Mouse (Mus musculus): Measurements from ENCODE around the gene Irx5. TPM values are rescaled to one million over a fixed set of nuclear protein-coding genes. Genes with fewer than 3 reads are reported as not detected.

Gene Irx5
- polyA plus RNA-seq (2012; rRNA removed) = 0.18 and 0.53 TPM in 2 replicates

- peak; percentile 13 for DNase-seq
- TF ChIP-seq CTCF (IDR thresholded peaks at IDR 0.05; ENCODE audit: borderline replicate concordance, control insufficient read depth, extremely low read depth, insufficient read depth, low read length, poor library complexity) (no peak), POLR2A (IDR thresholded peaks at IDR 0.05; ENCODE audit: control insufficient read depth, extremely low read depth, insufficient read depth, low read length, poor library complexity) (no peak)
- Histone ChIP-seq H3K4me3 (ENCODE audit: control insufficient read depth, insufficient read depth, low read length) (peak within 1 kb of the TSS; percentile 69), H3K27me3 (ENCODE audit: control insufficient read depth, insufficient read depth, low read length) (peaks cover 30% of the 10 kb centered on the region), H3K27ac (ENCODE audit: control insufficient read depth, insufficient read depth, low read length) (no peak within 1 kb of the TSS), H3K36me3 (ENCODE audit: control insufficient read depth, insufficient read depth, low read length) (no peaks in the 10 kb centered on the region), H3K4me1 (replicated peaks; ENCODE audit: control insufficient read depth, insufficient read depth, low read length) (peaks cover 9% of the 10 kb centered on the region; the same call in 1 of the 2 replicates)
- WGBS = 2% methylated on average over 45 of the region's 47 CpGs
These were observed at the start of gene Irx5 for GRCm38 (mm10) chr8:92357398-92357981. Irx5 (plus strand) TSS chr8:92357625.

- Histone ChIP-seq H3K4me3 (ENCODE audit: control insufficient read depth, insufficient read depth, low read length) (no peak overlapping the region), H3K4me1 (replicated peaks; ENCODE audit: control insufficient read depth, insufficient read depth, low read length) (no peaks in the 10 kb centered on the region), H3K27ac (ENCODE audit: control insufficient read depth, insufficient read depth, low read length) (no peak overlapping the region), H3K27me3 (ENCODE audit: control insufficient read depth, insufficient read depth, low read length) (no peaks in the 10 kb centered on the region), H3K36me3 (ENCODE audit: control insufficient read depth, insufficient read depth, low read length) (no peaks in the 10 kb centered on the region)
- TF ChIP-seq CTCF (IDR thresholded peaks at IDR 0.05; ENCODE audit: borderline replicate concordance, control insufficient read depth, extremely low read depth, insufficient read depth, low read length, poor library complexity) (no peak), POLR2A (IDR thresholded peaks at IDR 0.05; ENCODE audit: control insufficient read depth, extremely low read depth, insufficient read depth, low read length, poor library complexity) (no peak)
- WGBS = 70% methylated on average over 7 of the region's 7 CpGs
- DNase-seq = no peak
These were observed 45.2 kb upstream of the Irx5 start for GRCm38 (mm10) chr8:92312178-92312577.

GRCm38 (mm10) chr8:92313707-92314106 lies 43.7 kb upstream of the Irx5 start:
- no peak overlapping the region for H3K4me3 ChIP-seq (ENCODE audit: control insufficient read depth, insufficient read depth, low read length)
- H3K4me1 ChIP-seq (replicated peaks; ENCODE audit: control insufficient read depth, insufficient read depth, low read length) = no peaks in the 10 kb centered on the region
- no peaks in the 10 kb centered on the region for H3K27me3 ChIP-seq (ENCODE audit: control insufficient read depth, insufficient read depth, low read length)
- H3K27ac ChIP-seq (ENCODE audit: control insufficient read depth, insufficient read depth, low read length) = no peak overlapping the region
- no peaks in the 10 kb centered on the region for H3K36me3 ChIP-seq (ENCODE audit: control insufficient read depth, insufficient read depth, low read length)
- DNase-seq = no peak
- WGBS = 85% methylated on average over 3 of the region's 3 CpGs
- TF ChIP-seq CTCF (IDR thresholded peaks at IDR 0.05; ENCODE audit: borderline replicate concordance, control insufficient read depth, extremely low read depth, insufficient read depth, low read length, poor library complexity) = no peak
- no peak for TF ChIP-seq POLR2A (IDR thresholded peaks at IDR 0.05; ENCODE audit: control insufficient read depth, extremely low read depth, insufficient read depth, low read length, poor library complexity)

GRCm38 (mm10) chr8:92323751-92324150 lies 33.7 kb upstream of the Irx5 start:
- 94% methylated on average over 7 of the region's 7 CpGs for WGBS
- Histone ChIP-seq H3K4me1 (replicated peaks; ENCODE audit: control insufficient read depth, insufficient read depth, low read length) (0 out of 2 replicates have a peak, but pooled peaks cover 2% of the 10 kb centered on the region), H3K4me3 (ENCODE audit: control insufficient read depth, insufficient read depth, low read length) (no peak overlapping the region), H3K36me3 (ENCODE audit: control insufficient read depth, insufficient read depth, low read length) (no peaks in the 10 kb centered on the region), H3K27ac (ENCODE audit: control insufficient read depth, insufficient read depth, low read length) (no peak overlapping the region), H3K27me3 (ENCODE audit: control insufficient read depth, insufficient read depth, low read length) (no peaks in the 10 kb centered on the region)
- DNase-seq = no peak
- TF ChIP-seq POLR2A (IDR thresholded peaks at IDR 0.05; ENCODE audit: control insufficient read depth, extremely low read depth, insufficient read depth, low read length, poor library complexity) = no peak
- TF ChIP-seq CTCF (IDR thresholded peaks at IDR 0.05; ENCODE audit: borderline replicate concordance, control insufficient read depth, extremely low read depth, insufficient read depth, low read length, poor library complexity) = no peak

GRCm38 (mm10) chr8:92327176-92327575 lies 30.2 kb upstream of the Irx5 start:
- no peak overlapping the region for H3K4me3 ChIP-seq (ENCODE audit: control insufficient read depth, insufficient read depth, low read length)
- H3K27me3 ChIP-seq (ENCODE audit: control insufficient read depth, insufficient read depth, low read length) = no peaks in the 10 kb centered on the region
- H3K4me1 ChIP-seq (replicated peaks; ENCODE audit: control insufficient read depth, insufficient read depth, low read length) = peaks cover 8% of the 10 kb centered on the region
- 95% methylated on average over 2 of the region's 2 CpGs for WGBS
- TF ChIP-seq POLR2A (IDR thresholded peaks at IDR 0.05; ENCODE audit: control insufficient read depth, extremely low read depth, insufficient read depth, low read length, poor library complexity) = no peak
- TF ChIP-seq CTCF (IDR thresholded peaks at IDR 0.05; ENCODE audit: borderline replicate concordance, control insufficient read depth, extremely low read depth, insufficient read depth, low read length, poor library complexity) = no peak
- no peaks in the 10 kb centered on the region for H3K36me3 ChIP-seq (ENCODE audit: control insufficient read depth, insufficient read depth, low read length)
- no peak for DNase-seq
- H3K27ac ChIP-seq (ENCODE audit: control insufficient read depth, insufficient read depth, low read length) = no peak overlapping the region

GRCm38 (mm10) chr8:92329273-92329672 lies 28.2 kb upstream of the Irx5 start:
- Histone ChIP-seq H3K4me1 (replicated peaks; ENCODE audit: control insufficient read depth, insufficient read depth, low read length) (peaks cover 8% of the 10 kb centered on the region), H3K4me3 (ENCODE audit: control insufficient read depth, insufficient read depth, low read length) (no peak overlapping the region), H3K27me3 (ENCODE audit: control insufficient read depth, insufficient read depth, low read length) (no peaks in the 10 kb centered on the region), H3K36me3 (ENCODE audit: control insufficient read depth, insufficient read depth, low read length) (no peaks in the 10 kb centered on the region), H3K27ac (ENCODE audit: control insufficient read depth, insufficient read depth, low read length) (peak overlapping the region; percentile 30; the same call in 1 of the 2 replicates)
- peak; percentile 21 for DNase-seq
- TF ChIP-seq POLR2A (IDR thresholded peaks at IDR 0.05; ENCODE audit: control insufficient read depth, extremely low read depth, insufficient read depth, low read length, poor library complexity) = no peak
- TF ChIP-seq CTCF (IDR thresholded peaks at IDR 0.05; ENCODE audit: borderline replicate concordance, control insufficient read depth, extremely low read depth, insufficient read depth, low read length, poor library complexity) = no peak
- 12% methylated on average over 3 of the region's 4 CpGs for WGBS

All from thymus, adult 2 months (tissue).